Mouse (Mus musculus) CD4-positive, CD25-positive, alpha-beta regulatory T cell, adult 9 weeks (primary cell): Measurements from ENCODE around the gene Lrrc59. TPM values are rescaled to one million over a fixed set of nuclear protein-coding genes. Genes with fewer than 3 reads are reported as not detected.

Experiments used
- polyA plus RNA-seq: library from polyadenylated mRNA; unstranded; fragments of 100-300 nt; shearing (Covaris generic); gene quantifications from one replicate; pipeline ENCODE4 v1.2.1, GENCODE M21; 2017

The Lrrc59 gene
- 9.3 TPM for polyA plus RNA-seq

GRCm38 (mm10) chr11:94629199-94629883 is at the start of gene Lrrc59:
Gene Lrrc59 (plus strand): TSS chr11:94629767.

GRCm38 (mm10) chr11:94601321-94602281 is 28.0 kb upstream of the Lrrc59 start, which contains the start of gene Acsf2:
Gene Acsf2 (minus strand): TSS chr11:94601871.

GRCm38 (mm10) chr11:94653663-94654436 is 24.3 kb downstream of the Lrrc59 start, which contains the start of the genes Mrpl27 and Eme1:
Gene Mrpl27 (plus strand): TSS chr11:94653767.
Gene Eme1 (minus strand): TSS chr11:94653964.

GRCm38 (mm10) chr11:94676754-94677606 is 47.4 kb downstream of the Lrrc59 start, which contains the start of gene Xylt2:
Gene Xylt2 (minus strand): TSS chr11:94677515.

Other genes with a start within 250 kb of the Lrrc59 start
- 4.0 TPM for gene Abcc3, start 236.8 kb upstream of the Lrrc59 start, polyA plus RNA-seq
- gene Cacna1g, start 155.6 kb upstream of the Lrrc59 start, polyA plus RNA-seq, result not detected
- not detected for gene Spata20, start 143.6 kb upstream of the Lrrc59 start, polyA plus RNA-seq
- gene Epn3, start 129.8 kb upstream of the Lrrc59 start, polyA plus RNA-seq, result not detected
- 0.78 TPM for gene Mycbpap, start 108.0 kb upstream of the Lrrc59 start, polyA plus RNA-seq
- 3.1 TPM for gene Rsad1, start 80.5 kb upstream of the Lrrc59 start, polyA plus RNA-seq
- gene Chad, start 64.7 kb upstream of the Lrrc59 start, polyA plus RNA-seq, result not detected
- 7.7 TPM for gene Acsf2, start 27.9 kb upstream of the Lrrc59 start, polyA plus RNA-seq
- gene Mrpl27, start 24.0 kb downstream of the Lrrc59 start, polyA plus RNA-seq, result 69.6 TPM
- 1.5 TPM for gene Eme1, start 24.2 kb downstream of the Lrrc59 start, polyA plus RNA-seq
- gene Xylt2, start 47.7 kb downstream of the Lrrc59 start, polyA plus RNA-seq, result 15.8 TPM
- gene Gm11541, start 74.7 kb downstream of the Lrrc59 start, polyA plus RNA-seq, result not detected
- not detected for gene Cdc34b, start 112.0 kb downstream of the Lrrc59 start, polyA plus RNA-seq
- gene Tmem92, start 152.9 kb downstream of the Lrrc59 start, polyA plus RNA-seq, result not detected